Mouse (Mus musculus): ENCODE data around the gene Ebf4. TPM values are rescaled to one million over a fixed set of nuclear protein-coding genes. Genes with fewer than 3 reads are reported as not detected.
"Not testable (repeated sequence)": the region's sequence is repeated elsewhere in the genome, so short reads cannot be mapped to it uniquely, and the experiment has no call there.

The Ebf4 gene
- polyA plus RNA-seq, 1 experiment from 2014 or later, result 3.6 TPM

DNA sequence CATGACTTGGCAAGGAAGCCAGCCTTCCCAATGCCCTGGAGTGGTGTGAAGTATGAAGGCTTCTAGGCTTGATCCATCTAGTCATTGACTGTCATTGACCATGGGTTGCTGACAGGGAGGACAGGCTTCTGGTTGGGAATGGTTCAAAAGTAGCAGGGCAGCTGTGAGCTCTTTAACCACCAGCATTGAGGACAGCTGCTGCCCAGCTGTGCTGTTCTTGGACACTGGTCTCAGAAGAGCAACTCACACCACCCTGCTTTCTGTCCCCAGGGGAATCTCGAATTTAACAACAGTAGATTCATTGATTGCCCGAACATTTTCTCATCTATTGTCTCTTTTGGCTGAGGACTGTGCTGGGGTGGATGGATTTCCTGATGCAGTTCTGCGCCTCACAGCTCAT lies 58.9 kb downstream of the Ebf4 start:
- WGBS, result 66% methylated on average over 3 of the region's 3 CpGs

DNA sequence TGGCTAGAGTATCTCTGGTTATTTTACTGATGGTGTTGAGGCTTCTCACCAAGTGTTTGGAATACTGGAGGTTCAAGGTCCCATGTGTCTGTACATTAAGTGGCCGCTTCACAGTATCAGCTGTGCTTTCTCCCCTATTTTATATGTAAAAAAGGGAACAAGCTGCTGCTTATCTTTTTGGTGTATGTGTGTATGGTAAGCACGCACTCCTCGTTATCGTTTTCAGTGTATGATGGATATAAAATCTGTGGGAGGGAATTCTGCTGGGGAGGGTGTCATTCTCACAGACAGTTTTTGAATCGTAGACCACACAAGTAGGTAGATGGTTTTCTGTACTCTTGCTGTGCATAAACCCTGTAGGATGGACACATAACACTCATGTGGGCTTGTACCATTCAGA lies 62.6 kb downstream of the Ebf4 start:
- Histone ChIP-seq H3K9ac (ENCODE audit: low read length) (no peak overlapping the region), H3K9me3 (ENCODE audit: control insufficient read depth, low read length) (no peaks in the 10 kb centered on the region), H3K36me3 (ENCODE audit: control insufficient read depth, insufficient read depth, low read length) (no peaks in the 10 kb centered on the region), H3K27ac (ENCODE audit: low read depth) (no peak overlapping the region), H3K4me2 (ENCODE audit: low read length) (no peak overlapping the region), H3K27me3 (replicated peaks; ENCODE audit: control insufficient read depth, insufficient read depth, low read length) (peaks cover 37% of the 10 kb centered on the region), H3K4me1 (replicated peaks; ENCODE audit: control insufficient read depth, insufficient read depth, low read length) (no peaks in the 10 kb centered on the region), H3K4me3 (ENCODE audit: low read depth, low read length) (no peak overlapping the region)
- no peak for DNase-seq (ENCODE audit: low spot score)
- ATAC-seq (replicated peaks; ENCODE audit: low FRiP score, low TSS enrichment, low read depth), result no peak
- WGBS, result 93% methylated on average over 5 of the region's 5 CpGs

More for the DNA sequence above, 58.9 kb downstream of the Ebf4 start:
- no peak overlapping the region for H3K9ac ChIP-seq (ENCODE audit: low read length)
- H3K9me3 ChIP-seq (ENCODE audit: control insufficient read depth, low read length), result no peaks in the 10 kb centered on the region
- DNase-seq (ENCODE audit: low spot score) (no peak), ATAC-seq (replicated peaks; ENCODE audit: low FRiP score, low TSS enrichment, low read depth) (no peak)
- peaks cover 2% of the 10 kb centered on the region; the same call in 1 of the 2 replicates for H3K27me3 ChIP-seq (replicated peaks; ENCODE audit: control insufficient read depth, insufficient read depth, low read length)
- no peak overlapping the region for H3K27ac ChIP-seq (ENCODE audit: low read depth)
- no peaks in the 10 kb centered on the region for H3K4me1 ChIP-seq (replicated peaks; ENCODE audit: control insufficient read depth, insufficient read depth, low read length)
- H3K4me2 ChIP-seq (ENCODE audit: low read length), result no peak overlapping the region
- no peaks in the 10 kb centered on the region for H3K36me3 ChIP-seq (ENCODE audit: control insufficient read depth, insufficient read depth, low read length)
- no peak overlapping the region for H3K4me3 ChIP-seq (ENCODE audit: low read depth, low read length)

DNA sequence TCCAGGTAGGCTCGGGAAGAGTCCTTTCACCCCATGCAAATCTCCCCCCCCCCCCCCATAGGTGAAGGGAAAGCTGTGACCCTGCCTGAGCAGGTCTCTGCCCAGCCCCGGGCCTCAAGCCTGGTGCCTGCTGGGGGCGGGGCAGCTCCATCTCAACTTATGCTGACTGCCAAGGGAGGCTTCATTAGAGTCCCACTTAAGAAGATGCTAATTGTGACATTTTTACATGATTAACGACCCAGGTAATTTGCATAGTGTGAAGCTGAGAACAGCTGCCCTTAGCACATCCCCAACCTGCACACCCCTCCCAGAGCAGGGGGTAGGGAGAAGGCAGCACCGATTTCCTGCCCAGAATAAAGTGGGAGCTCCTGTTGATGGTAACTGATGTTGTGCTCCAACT lies 63.9 kb downstream of the Ebf4 start:
- peaks cover 48% of the 10 kb centered on the region for H3K27me3 ChIP-seq (replicated peaks; ENCODE audit: control insufficient read depth, insufficient read depth, low read length)
- no peaks in the 10 kb centered on the region for H3K36me3 ChIP-seq (ENCODE audit: control insufficient read depth, insufficient read depth, low read length)
- H3K4me1 ChIP-seq (replicated peaks; ENCODE audit: control insufficient read depth, insufficient read depth, low read length), result no peaks in the 10 kb centered on the region
- DNase-seq (ENCODE audit: low spot score) (no peak), ATAC-seq (replicated peaks; ENCODE audit: low FRiP score, low TSS enrichment, low read depth) (no peak)
- no peak overlapping the region for H3K27ac ChIP-seq (ENCODE audit: low read depth)
- H3K4me2 ChIP-seq (ENCODE audit: low read length), result no peak overlapping the region
- no peaks in the 10 kb centered on the region for H3K9me3 ChIP-seq (ENCODE audit: control insufficient read depth, low read length)
- 14% methylated on average over 5 of the region's 5 CpGs for WGBS
- H3K9ac ChIP-seq (ENCODE audit: low read length), result no peak overlapping the region
- no peak overlapping the region for H3K4me3 ChIP-seq (ENCODE audit: low read depth, low read length)

DNA sequence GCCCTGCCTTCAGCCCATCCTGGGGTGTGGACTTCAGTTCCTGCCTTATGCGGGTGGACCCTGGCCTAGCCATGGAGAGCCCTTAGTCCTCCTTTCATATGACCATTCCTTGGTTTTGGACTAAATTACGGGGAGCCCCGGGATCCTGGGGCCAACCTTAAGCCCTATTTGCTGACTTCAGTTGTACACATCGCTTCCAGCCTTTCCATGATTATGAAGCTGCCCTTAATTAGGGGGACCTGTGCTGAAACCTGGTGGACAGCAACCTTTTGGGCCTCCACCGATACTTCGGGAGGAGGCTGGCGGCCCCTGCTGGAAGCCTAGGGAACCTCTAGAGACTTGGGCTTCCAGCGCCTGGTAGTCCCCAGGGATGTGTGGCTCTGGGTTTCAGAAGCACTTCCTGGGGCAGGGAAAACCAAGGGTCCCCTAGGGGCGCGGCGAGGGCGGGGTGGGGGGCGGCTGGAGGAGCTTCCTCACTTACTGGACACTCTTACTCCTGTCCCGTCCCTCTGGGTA lies 67.6 kb downstream of the Ebf4 start:
- Histone ChIP-seq H3K27me3 (replicated peaks; ENCODE audit: control insufficient read depth, insufficient read depth, low read length) (peaks cover 48% of the 10 kb centered on the region), H3K9me3 (ENCODE audit: control insufficient read depth, low read length) (no peaks in the 10 kb centered on the region), H3K27ac (ENCODE audit: low read depth) (no peak overlapping the region), H3K4me3 (ENCODE audit: low read depth, low read length) (no peak overlapping the region), H3K4me2 (ENCODE audit: low read length) (no peak overlapping the region), H3K36me3 (ENCODE audit: control insufficient read depth, insufficient read depth, low read length) (no peaks in the 10 kb centered on the region), H3K9ac (ENCODE audit: low read length) (no peak overlapping the region), H3K4me1 (replicated peaks; ENCODE audit: control insufficient read depth, insufficient read depth, low read length) (no peaks in the 10 kb centered on the region)
- 10% methylated on average over 14 of the region's 14 CpGs for WGBS
- peak; percentile 83 for DNase-seq (ENCODE audit: low spot score)
- no peak for ATAC-seq (replicated peaks; ENCODE audit: low FRiP score, low TSS enrichment, low read depth)

DNA sequence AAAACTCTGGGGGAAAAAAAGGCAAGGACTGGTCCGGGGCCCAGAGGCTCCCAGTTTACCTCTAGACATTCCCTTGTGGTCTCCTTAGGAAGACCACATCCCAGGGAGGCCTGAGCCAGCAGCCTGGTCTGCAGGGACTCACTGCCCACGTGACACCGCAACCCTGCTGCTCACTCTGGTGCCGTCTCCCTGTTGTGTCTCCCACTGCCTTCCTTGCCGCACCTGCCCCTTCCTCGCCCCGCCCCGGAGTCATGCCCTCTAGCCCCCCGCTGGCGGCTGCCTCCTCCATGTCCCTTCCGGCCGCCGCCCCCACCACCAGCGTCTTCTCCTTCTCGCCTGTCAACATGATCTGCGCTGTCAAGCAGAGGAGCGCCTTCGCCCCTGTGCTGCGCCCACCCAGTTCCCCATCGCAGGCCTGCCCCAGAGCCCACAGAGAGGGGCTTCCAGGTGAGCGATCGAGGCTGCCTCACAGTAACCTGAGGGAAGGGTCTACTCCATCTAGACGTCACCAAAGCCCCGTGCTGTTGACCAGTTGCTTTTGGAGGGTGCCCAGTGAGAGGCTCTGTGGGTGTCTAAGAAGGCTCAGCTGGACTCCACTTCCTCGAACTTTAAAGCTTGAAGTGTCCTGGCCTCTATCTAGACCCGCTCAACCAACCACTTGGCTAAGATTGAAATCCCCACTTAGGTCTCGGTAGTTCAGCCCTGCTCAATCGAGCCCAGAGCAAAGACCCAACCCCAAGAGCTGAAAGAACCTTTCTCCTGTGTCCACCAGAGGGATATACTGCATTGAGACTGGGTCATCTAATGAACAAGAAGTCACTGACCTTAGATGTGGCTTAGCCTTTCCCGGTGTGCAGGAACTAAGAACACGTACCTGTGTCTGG lies 70.5 kb downstream of the Ebf4 start:
- Histone ChIP-seq H3K27ac (ENCODE audit: low read depth) (no peak overlapping the region), H3K9ac (ENCODE audit: low read length) (peak overlapping the region; percentile 8; the same call in 1 of the 2 replicates), H3K9me3 (ENCODE audit: control insufficient read depth, low read length) (no peaks in the 10 kb centered on the region), H3K4me3 (ENCODE audit: low read depth, low read length) (peak overlapping the region; percentile 28), H3K4me2 (ENCODE audit: low read length) (peak overlapping the region; percentile 47), H3K27me3 (replicated peaks; ENCODE audit: control insufficient read depth, insufficient read depth, low read length) (peaks cover 31% of the 10 kb centered on the region), H3K4me1 (replicated peaks; ENCODE audit: control insufficient read depth, insufficient read depth, low read length) (no peaks in the 10 kb centered on the region), H3K36me3 (ENCODE audit: control insufficient read depth, insufficient read depth, low read length) (no peaks in the 10 kb centered on the region)
- DNase-seq (ENCODE audit: low spot score), result no peak
- whole genome bisulfite sequencing, result 16% methylated on average over 30 of the region's 30 CpGs
- ATAC-seq (replicated peaks; ENCODE audit: low FRiP score, low TSS enrichment, low read depth), result peak; percentile 50

DNA sequence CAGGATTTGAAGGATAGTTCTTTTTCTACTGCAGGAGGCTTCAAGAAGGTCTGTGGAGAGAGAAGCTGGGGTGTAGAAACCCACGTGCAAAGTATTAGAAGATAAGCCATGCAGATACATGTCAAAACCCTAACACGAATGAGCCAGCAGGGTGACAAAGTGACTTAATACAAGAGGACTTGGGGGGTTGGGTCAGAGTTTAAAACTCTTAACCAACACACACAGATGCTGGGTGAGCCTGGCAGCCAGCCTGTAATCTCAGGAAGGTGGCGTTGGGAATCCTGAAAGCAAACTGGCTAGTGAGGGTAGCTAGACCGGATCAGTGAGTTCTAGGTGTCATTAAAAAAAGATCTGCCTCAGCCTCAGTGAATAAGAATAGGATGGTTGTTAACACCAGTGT lies 72.4 kb downstream of the Ebf4 start:
- no peak for ATAC-seq (replicated peaks; ENCODE audit: low FRiP score, low TSS enrichment, low read depth)
- no peak for DNase-seq (ENCODE audit: low spot score)
- Histone ChIP-seq H3K27ac (ENCODE audit: low read depth) (no peak overlapping the region), H3K27me3 (replicated peaks; ENCODE audit: control insufficient read depth, insufficient read depth, low read length) (peaks cover 13% of the 10 kb centered on the region), H3K4me3 (ENCODE audit: low read depth, low read length) (no peak overlapping the region), H3K4me1 (replicated peaks; ENCODE audit: control insufficient read depth, insufficient read depth, low read length) (no peaks in the 10 kb centered on the region), H3K4me2 (ENCODE audit: low read length) (no peak overlapping the region), H3K36me3 (ENCODE audit: control insufficient read depth, insufficient read depth, low read length) (no peaks in the 10 kb centered on the region), H3K9ac (ENCODE audit: low read length) (no peak overlapping the region), H3K9me3 (ENCODE audit: control insufficient read depth, low read length) (no peaks in the 10 kb centered on the region)
- WGBS, result 63% methylated on average over 4 of the region's 4 CpGs

DNA sequence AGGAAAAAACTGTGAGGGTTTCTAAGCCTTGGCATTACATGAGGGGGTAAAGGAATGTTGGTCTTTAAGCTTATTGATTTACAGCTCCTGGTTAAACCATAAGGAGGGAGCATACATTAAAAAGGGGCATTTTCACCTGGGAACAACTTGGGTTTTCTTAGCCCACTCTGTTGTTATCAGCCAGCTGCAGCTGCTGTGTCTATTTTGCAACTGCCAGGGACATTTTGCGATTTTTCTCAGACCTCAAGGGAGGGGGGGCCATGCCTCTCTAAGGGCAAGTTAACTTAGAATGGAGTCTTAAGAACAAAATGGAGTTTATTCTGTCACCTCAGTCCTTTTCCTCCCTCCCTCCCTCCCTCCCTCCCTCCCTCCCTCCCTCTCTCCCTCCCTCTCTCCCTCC lies 78.1 kb downstream of the Ebf4 start:
- not testable (repeated sequence) for H3K27ac ChIP-seq (ENCODE audit: low read depth); H3K4me1 ChIP-seq (replicated peaks; ENCODE audit: control insufficient read depth, insufficient read depth, low read length); ATAC-seq (replicated peaks; ENCODE audit: low FRiP score, low TSS enrichment, low read depth); H3K36me3 ChIP-seq (ENCODE audit: control insufficient read depth, insufficient read depth, low read length); H3K4me3 ChIP-seq (ENCODE audit: low read depth, low read length); H3K9me3 ChIP-seq (ENCODE audit: control insufficient read depth, low read length); H3K4me2 ChIP-seq (ENCODE audit: low read length); H3K27me3 ChIP-seq (replicated peaks; ENCODE audit: control insufficient read depth, insufficient read depth, low read length); DNase-seq (ENCODE audit: low spot score); H3K9ac ChIP-seq (ENCODE audit: low read length)
- 14% methylated on average over 1 of the region's 1 CpGs for WGBS

DNA sequence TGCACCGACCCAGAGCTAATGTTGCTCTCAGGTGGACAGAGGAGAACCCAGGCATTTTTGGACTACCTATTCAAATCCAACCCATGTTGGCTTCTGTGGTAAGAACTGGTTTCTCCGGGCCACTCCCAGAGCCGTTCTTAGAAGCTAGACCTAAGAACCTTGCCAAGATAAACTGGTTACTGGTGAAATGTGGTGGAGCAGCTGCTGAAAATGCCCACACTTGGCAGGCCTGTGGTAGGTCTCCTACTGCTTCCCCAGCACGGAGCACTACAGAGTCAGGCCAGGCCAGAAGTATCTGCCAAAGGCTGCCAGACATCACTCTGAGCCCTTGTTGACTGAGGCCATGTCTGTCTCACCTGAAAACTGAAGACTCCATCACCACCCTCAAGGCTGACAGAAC lies 80.0 kb downstream of the Ebf4 start:
- WGBS, result 78% methylated on average over 4 of the region's 4 CpGs
- no peaks in the 10 kb centered on the region for H3K27me3 ChIP-seq (replicated peaks; ENCODE audit: control insufficient read depth, insufficient read depth, low read length)
- ATAC-seq (replicated peaks; ENCODE audit: low FRiP score, low TSS enrichment, low read depth) (no peak), DNase-seq (ENCODE audit: low spot score) (no peak)
- no peak overlapping the region for H3K4me2 ChIP-seq (ENCODE audit: low read length)
- no peaks in the 10 kb centered on the region for H3K4me1 ChIP-seq (replicated peaks; ENCODE audit: control insufficient read depth, insufficient read depth, low read length)
- H3K4me3 ChIP-seq (ENCODE audit: low read depth, low read length), result no peak overlapping the region
- H3K9me3 ChIP-seq (ENCODE audit: control insufficient read depth, low read length), result no peaks in the 10 kb centered on the region
- H3K36me3 ChIP-seq (ENCODE audit: control insufficient read depth, insufficient read depth, low read length), result no peaks in the 10 kb centered on the region
- no peak overlapping the region for H3K27ac ChIP-seq (ENCODE audit: low read depth)
- no peak overlapping the region for H3K9ac ChIP-seq (ENCODE audit: low read length)

DNA sequence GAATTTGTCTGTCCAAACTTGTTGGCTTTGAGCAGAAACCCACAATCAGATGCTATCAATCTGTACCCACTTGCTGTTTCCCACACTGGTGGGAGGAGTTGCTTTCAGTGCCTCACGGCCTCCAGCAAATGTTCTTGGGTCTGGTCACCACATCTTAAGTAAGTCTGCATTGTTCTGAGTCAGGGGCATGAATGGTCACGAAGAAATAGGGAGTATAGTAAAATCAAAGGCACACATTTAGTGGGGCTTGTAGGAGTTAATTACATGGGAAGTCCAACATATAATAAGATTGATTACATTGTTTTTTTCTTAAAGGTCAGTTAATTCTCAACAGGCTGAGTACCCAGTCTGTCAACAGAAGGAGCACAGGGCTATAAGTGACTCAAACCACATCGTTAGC lies 88.2 kb downstream of the Ebf4 start:
- 61% methylated on average over 3 of the region's 3 CpGs for WGBS
- peaks cover 3% of the 10 kb centered on the region; the same call in 1 of the 2 replicates for H3K9me3 ChIP-seq (ENCODE audit: control insufficient read depth, low read length)
- H3K27me3 ChIP-seq (replicated peaks; ENCODE audit: control insufficient read depth, insufficient read depth, low read length), result no peaks in the 10 kb centered on the region
- H3K4me3 ChIP-seq (ENCODE audit: low read depth, low read length), result no peak overlapping the region
- ATAC-seq (replicated peaks; ENCODE audit: low FRiP score, low TSS enrichment, low read depth) (no peak), DNase-seq (ENCODE audit: low spot score) (no peak)
- no peaks in the 10 kb centered on the region for H3K36me3 ChIP-seq (ENCODE audit: control insufficient read depth, insufficient read depth, low read length)
- H3K9ac ChIP-seq (ENCODE audit: low read length), result no peak overlapping the region
- H3K4me2 ChIP-seq (ENCODE audit: low read length), result no peak overlapping the region
- no peak overlapping the region for H3K27ac ChIP-seq (ENCODE audit: low read depth)
- H3K4me1 ChIP-seq (replicated peaks; ENCODE audit: control insufficient read depth, insufficient read depth, low read length), result no peaks in the 10 kb centered on the region

All from intestine, embryonic 14.5 days (tissue).